ENCODE assay signal across 7 mouse cellular contexts in the genomic region with DNA sequence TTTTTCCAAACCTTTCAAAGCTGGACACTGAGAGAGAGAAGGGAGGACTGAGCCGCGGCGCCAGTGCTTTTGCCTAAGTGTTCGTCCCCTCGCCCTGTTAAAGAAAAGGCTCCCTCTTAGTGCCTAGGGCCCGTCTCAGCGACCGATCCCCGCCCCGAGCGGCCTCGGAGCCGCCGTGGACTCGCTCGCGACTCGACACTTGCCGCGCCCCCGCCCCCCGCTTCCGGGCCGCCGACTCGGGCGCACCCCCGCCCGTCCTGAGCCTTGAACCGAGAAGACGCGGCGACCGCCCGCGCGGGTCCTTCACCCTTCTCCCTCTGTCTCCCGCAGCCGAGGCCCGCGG. TPM values are rescaled to one million over a fixed set of nuclear protein-coding genes. Genes with fewer than 3 reads are reported as not detected.
DNase-seq lines count a peak whose midpoint lies in the region; ATAC-seq and TF ChIP-seq lines count a peak whose summit lies in the region.

No protein-coding gene starts in this region.

- H3K9me3 ChIP-seq in megakaryocyte, embryonic 14.5 days, result 0 out of 2 replicates have a peak, but pooled peaks cover 4% of the 10 kb centered on the region
- no peaks in the 10 kb centered on the region for H3K9me3 ChIP-seq in forebrain, embryonic 10.5 days
- H3K9me3 ChIP-seq in limb, embryonic 12.5 days, result no peaks in the 10 kb centered on the region

- peaks cover 7% of the 10 kb centered on the region for H3K27me3 ChIP-seq in megakaryocyte, embryonic 14.5 days (replicated peaks)
- peaks cover 10% of the 10 kb centered on the region for H3K27me3 ChIP-seq in forebrain, embryonic 10.5 days (ENCODE audit: poor library complexity, severe bottlenecking)
- 0 out of 2 replicates have a peak, but pooled peaks cover 3% of the 10 kb centered on the region for H3K27me3 ChIP-seq in limb, embryonic 12.5 days
- no peaks in the 10 kb centered on the region for H3K27me3 ChIP-seq in small intestine, adult 2 months (ENCODE audit: control insufficient read depth, insufficient read depth, low read length)

- no peak for TF ChIP-seq CTCF in small intestine, adult 2 months (IDR thresholded peaks at IDR 0.05; ENCODE audit: extremely low read depth, insufficient read length, insufficient replicate concordance, low read depth, low read length)

- peaks cover 39% of the 10 kb centered on the region for H3K36me3 ChIP-seq in megakaryocyte, embryonic 14.5 days (replicated peaks; ENCODE audit: low read length)
- H3K36me3 ChIP-seq in forebrain, embryonic 10.5 days (replicated peaks), result peaks cover 37% of the 10 kb centered on the region
- H3K36me3 ChIP-seq in limb, embryonic 12.5 days, result peaks cover 25% of the 10 kb centered on the region
- peaks cover 8% of the 10 kb centered on the region for H3K36me3 ChIP-seq in small intestine, adult 2 months (ENCODE audit: control insufficient read depth, insufficient read depth, low read length)

- H3K9ac ChIP-seq in limb, embryonic 12.5 days (replicated peaks), result peak overlapping the region; percentile 78

- peak overlapping the region; percentile 98 for H3K4me3 ChIP-seq in megakaryocyte, embryonic 14.5 days (replicated peaks)
- H3K4me3 ChIP-seq in forebrain, embryonic 10.5 days, result peak overlapping the region; percentile 90
- peak overlapping the region; percentile 82 for H3K4me3 ChIP-seq in limb, embryonic 12.5 days (replicated peaks)
- H3K4me3 ChIP-seq in small intestine, adult 2 months (ENCODE audit: low read depth, low read length), result peak overlapping the region; percentile 90

- WGBS in forebrain, embryonic 10.5 days, result under 1% methylated on average over 40 of the region's 41 CpGs
- 1% methylated on average over 37 of the region's 41 CpGs for WGBS in limb, embryonic 12.5 days
- WGBS in small intestine, adult 2 months, result under 1% methylated on average over 41 of the region's 41 CpGs

- TF ChIP-seq POLR2A in small intestine, adult 2 months (IDR thresholded peaks at IDR 0.05; ENCODE audit: low read depth, low read length), result no peak

- peak overlapping the region; percentile 80 for H3K4me2 ChIP-seq in limb, embryonic 12.5 days

- peaks cover 34% of the 10 kb centered on the region for H3K4me1 ChIP-seq in megakaryocyte, embryonic 14.5 days
- peaks cover 31% of the 10 kb centered on the region for H3K4me1 ChIP-seq in forebrain, embryonic 10.5 days
- peaks cover 25% of the 10 kb centered on the region for H3K4me1 ChIP-seq in limb, embryonic 12.5 days (replicated peaks)
- H3K4me1 ChIP-seq in small intestine, adult 2 months (ENCODE audit: control insufficient read depth, insufficient read depth, insufficient read length, low read length), result no peaks in the 10 kb centered on the region; the same call in 1 of the 2 replicates

- ATAC-seq in megakaryocyte, adult 5-6 weeks (ENCODE audit: poor library complexity, severe bottlenecking), result no peak
- no peak; the same call in 1 of the 2 replicates for ATAC-seq in limb, embryonic 12.5 days (ENCODE audit: insufficient number of reproducible peaks, insufficient read depth, low FRiP score, low TSS enrichment, low read depth)
- ATAC-seq in erythroid progenitor cell, adult 5-6 weeks (replicated peaks; ENCODE audit: low FRiP score, poor library complexity, severe bottlenecking), result no peak

- no peak for DNase-seq in forebrain, embryonic 10.5 days (ENCODE audit: extremely low spot score, low spot score)
- no peak for DNase-seq in spleen, postnatal 14 days (ENCODE audit: low spot score in 2 of 2)

- H3K27ac ChIP-seq in forebrain, embryonic 10.5 days, result peak overlapping the region; percentile 99
- H3K27ac ChIP-seq in limb, embryonic 12.5 days, result peak overlapping the region; percentile 99
- peak overlapping the region; percentile 90 for H3K27ac ChIP-seq in small intestine, adult 2 months (ENCODE audit: insufficient read depth, low read depth, low read length)

RNA-seq across cellular contexts. Expression of a gene that starts 0.3 kb away (rescaled TPM):
- polyA plus RNA-seq in megakaryocyte, embryonic 14.5 days (2012; ENCODE audit: insufficient read depth, low replicate concordance), result 0.83 and 6.5 TPM in 2 replicates
- 43.3 and 51.1 TPM in 2 replicates for total RNA-seq in megakaryocyte, adult 5-6 weeks (2015)
- total RNA-seq in megakaryocyte, adult 5-6 weeks (2017), result 36.6 and 47.5 TPM in 2 replicates
- 76.6 and 79.5 TPM in 2 replicates for polyA plus RNA-seq in forebrain, embryonic 10.5 days (2016; fragmentation: Nextera tagmentation; extraction: Ambion mirVana)
- polyA plus RNA-seq in limb, embryonic 12.5 days (2016; fragmentation: Nextera tagmentation; extraction: Ambion mirVana), result 75.0 and 78.0 TPM in 2 replicates
- polyA plus RNA-seq in small intestine, adult 2 months (2012; rRNA removed), result 1.7 and 5.8 TPM in 2 replicates
- total RNA-seq in erythroid progenitor cell, adult 5-6 weeks (2015; ENCODE audit: low replicate concordance), result 40.2 and 46.9 TPM in 2 replicates
- 39.4 and 67.0 TPM in 2 replicates for total RNA-seq in erythroid progenitor cell, adult 5-6 weeks (2017; ENCODE audit: low replicate concordance)

Comparison
In these comparisons a context has a peak if more than half of its experiments do, and no peak if none do; other contexts are left out.
1. RNA of a gene that starts 0.3 kb away (polyA plus RNA-seq): 75.0 to 78.0 TPM in limb, embryonic 12.5 days and 76.6 to 79.5 TPM in forebrain, embryonic 10.5 days; 0.83 to 6.5 TPM in megakaryocyte, embryonic 14.5 days and 1.7 to 5.8 TPM in small intestine, adult 2 months; every median in the first group is over 10 times any median in the second.
2. Peak in every context shown above with its lines, with median percentiles within 50 percentile points of each other: H3K4me3 ChIP-seq and H3K27ac ChIP-seq.